Mouse (Mus musculus) heart, postnatal 0 days (tissue): ENCODE results near the gene Agmo.

Source experiments
- CTCF ChIP-seq: IDR thresholded peaks from 2 replicates; pipeline ENCODE4 v1.5.1; 2016; ENCODE audit warnings: antibody characterized with exemption, control low read depth, low read depth
- EP300 ChIP-seq: IDR thresholded peaks from 2 replicates; pipeline ENCODE4 v1.6.1; 2016; ENCODE audit warnings: antibody characterized with exemption, low read depth

- TF ChIP-seq CTCF: no peak
- TF ChIP-seq EP300: no peak
Observed at GRCm38 (mm10) chr12:37345696-37346095, 104.3 kb downstream of the Agmo start.
